Mouse (Mus musculus) cerebellum, adult 8-10 months (tissue): Measurements from ENCODE around the gene Tspan15.

Experiments
- DNase-seq: peaks from one replicate; pipeline ENCODE4 v3.0.0; 2022

The Tspan15 gene

DNA sequence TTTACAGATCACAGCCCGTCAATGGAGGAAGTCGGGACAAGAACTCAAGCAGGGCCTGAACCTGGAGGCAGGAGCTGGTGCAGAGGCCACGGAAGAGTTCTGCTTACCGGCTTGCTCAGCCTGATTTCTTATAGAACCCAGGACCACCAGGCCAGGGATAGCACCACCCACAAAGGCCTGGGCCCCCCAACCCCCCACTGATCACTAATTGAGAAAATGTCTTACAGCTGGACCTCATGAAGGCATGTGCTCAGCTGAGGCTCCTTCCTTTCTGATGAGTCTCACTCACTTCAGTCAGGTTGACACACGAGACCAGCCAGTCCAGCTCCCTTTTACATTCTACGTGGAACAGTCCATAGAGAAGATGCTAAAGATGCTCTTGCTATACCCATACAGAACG lies 5.2 kb downstream of the Tspan15 start:
- no peak for DNase-seq

GRCm38 (mm10) chr10:62224231-62224630 lies 6.8 kb downstream of the Tspan15 start:
- no peak for DNase-seq

DNA sequence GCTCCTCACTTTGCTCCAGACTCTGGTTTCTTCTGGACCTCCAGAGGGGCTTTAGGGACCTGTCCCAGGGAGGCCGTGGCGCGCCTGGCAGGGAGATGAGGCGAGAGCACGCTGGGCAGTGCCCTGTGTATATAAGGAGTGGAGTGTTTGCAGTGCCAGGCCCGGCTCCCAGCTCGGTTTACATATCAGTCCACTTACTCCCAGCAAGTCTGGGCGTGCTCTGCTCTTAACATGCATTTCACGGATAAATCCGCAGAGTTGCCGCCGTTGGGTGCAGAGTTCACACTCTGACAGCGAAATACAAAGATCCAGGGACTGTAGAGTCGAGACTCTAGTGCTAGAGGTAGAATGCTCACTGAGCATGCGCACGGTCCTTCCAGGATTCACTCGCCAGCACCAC lies 8.3 kb downstream of the Tspan15 start:
- DNase-seq: no peak

DNA sequence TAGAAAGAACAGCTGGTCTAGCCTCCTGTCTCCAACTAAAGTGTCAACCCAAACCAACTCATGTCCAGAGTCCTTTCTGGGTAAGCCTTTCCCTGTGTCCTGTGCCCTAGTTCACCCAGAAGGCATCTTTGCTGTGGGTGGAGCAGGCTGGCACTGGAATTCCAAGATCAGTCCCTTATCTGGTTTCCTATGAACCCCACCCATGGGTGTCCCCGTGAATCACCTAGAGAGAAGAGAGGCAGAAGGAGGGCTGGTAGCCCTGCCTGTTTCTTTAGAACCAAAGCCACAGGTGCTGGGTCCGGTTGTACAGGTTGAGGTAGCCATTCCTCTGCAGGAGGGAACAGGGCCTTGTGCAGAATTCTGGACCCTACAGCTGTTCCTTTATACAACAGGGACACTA lies 9.4 kb downstream of the Tspan15 start:
- DNase-seq: no peak

DNA sequence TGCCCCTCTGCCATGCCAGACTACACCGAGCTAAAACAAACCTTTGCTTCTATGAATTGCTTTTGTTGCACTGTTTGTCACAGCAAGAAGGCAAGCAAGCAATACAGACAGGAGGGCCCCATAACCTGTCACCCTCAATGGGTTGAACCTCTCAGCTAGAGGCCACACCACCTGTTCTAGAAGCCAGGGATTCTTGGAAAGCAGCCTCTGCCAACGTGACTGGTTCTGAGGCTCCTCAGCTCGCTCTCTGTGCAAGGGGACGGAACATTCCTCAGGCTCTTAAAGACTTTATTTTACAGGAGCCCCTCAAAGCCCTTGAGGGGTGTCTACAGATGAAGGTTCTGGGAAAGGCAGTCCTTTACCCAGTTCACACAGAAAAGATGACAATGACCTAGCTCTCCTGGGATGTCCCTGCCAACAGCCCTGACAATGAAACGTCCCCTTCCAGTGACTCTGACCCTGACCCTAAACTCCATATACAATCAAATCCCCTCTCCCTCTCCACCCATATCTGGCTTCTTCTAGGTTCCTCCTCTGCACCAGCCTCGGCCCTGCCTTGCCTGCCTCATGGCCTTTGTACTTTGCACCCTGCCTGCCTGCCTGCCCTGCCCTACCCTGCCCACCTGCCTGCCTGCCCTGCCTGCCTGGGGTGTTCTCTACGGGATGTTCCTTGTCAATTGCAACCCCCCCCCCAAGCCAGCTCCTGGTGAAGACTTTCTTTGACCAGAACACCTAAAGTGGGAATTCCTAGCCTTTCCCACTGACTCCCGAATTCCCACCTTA lies 10.1 kb downstream of the Tspan15 start:
- DNase-seq: no peak

- DNase-seq: no peak
Observed at GRCm38 (mm10) chr10:62218789-62219172, 12.3 kb downstream of the Tspan15 start.

- DNase-seq: no peak
Observed at GRCm38 (mm10) chr10:62218044-62218788, 12.8 kb downstream of the Tspan15 start.

GRCm38 (mm10) chr10:62217196-62217595 lies 13.9 kb downstream of the Tspan15 start:
- DNase-seq: no peak

DNA sequence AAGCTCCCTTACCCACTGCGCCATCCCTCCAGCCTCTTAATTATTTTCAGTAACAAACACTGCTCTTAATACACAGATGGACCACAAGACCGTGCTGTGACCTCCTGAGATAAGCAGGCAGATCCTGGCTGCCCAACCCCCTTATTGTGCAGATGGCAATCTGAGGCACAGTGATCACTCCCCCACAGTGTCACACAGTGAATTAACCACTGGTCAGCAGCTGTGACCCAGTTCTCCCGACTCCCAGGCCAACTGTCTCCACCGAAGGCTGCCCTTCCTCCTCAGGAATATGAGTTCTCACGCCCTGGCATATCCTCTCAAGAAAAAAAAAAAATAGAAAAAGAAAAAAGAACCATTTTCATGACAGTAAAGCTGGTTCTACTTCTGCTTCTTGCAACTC lies 14.5 kb downstream of the Tspan15 start:
- DNase-seq: peak; percentile 55

- no peak for DNase-seq
Observed at GRCm38 (mm10) chr10:62215633-62216032, 15.4 kb downstream of the Tspan15 start.

DNA sequence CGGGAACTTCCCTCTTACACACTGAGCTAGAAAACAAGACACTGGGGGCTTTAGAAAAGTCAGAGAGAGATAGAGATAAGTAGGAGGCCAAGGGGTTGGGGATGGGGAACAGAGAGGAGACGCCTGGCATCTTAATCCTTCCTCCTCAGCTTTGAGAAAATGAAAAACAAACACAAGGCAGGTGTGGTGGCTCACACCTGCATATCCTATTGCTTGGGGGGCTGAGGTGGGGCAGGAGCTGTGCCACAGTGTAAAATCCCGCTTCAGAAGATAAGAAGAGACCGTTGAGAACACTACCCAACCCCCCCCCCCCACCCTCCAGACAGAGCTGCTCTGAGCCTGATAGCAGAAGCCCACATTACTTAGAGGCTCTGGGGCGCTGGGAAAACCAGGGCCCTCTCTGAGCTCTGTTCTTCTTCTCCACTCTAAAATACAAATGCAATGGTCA lies 15.9 kb downstream of the Tspan15 start:
- DNase-seq: no peak

- no peak for DNase-seq
Observed at GRCm38 (mm10) chr10:62211310-62211709, 19.7 kb downstream of the Tspan15 start.

DNA sequence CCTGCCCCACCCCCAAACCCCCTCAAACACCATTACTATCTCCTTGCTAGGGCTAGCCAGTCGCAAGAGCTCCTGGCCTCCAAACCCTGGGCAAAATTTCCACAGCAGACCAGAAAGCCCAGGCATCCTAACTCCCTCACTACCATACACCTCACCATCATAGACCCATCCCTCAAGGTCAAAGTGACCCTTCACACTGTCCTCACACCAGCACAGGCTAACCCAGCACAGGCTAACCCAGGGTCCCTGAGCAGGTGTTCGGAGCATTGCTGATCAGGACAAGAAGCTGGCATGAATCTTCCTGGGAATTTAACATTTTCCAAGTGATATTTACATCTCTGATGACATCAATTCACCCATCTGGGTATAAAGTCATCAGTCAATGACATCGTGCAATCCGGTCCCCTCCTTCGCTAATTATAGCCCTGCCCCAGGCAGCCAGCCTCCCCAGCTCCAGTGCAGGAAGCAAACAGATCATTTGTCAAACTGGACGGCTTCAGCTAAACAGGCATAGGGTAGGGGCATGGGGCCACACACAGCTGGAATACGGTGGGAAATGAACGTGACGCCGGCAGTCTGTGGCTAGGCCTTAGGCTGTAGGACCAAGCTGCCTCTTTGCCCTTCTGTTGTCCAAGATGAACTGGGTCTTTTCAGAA lies 22.7 kb downstream of the Tspan15 start:
- DNase-seq: no peak

GRCm38 (mm10) chr10:62202574-62202973 lies 28.5 kb downstream of the Tspan15 start:
- no peak for DNase-seq

DNA sequence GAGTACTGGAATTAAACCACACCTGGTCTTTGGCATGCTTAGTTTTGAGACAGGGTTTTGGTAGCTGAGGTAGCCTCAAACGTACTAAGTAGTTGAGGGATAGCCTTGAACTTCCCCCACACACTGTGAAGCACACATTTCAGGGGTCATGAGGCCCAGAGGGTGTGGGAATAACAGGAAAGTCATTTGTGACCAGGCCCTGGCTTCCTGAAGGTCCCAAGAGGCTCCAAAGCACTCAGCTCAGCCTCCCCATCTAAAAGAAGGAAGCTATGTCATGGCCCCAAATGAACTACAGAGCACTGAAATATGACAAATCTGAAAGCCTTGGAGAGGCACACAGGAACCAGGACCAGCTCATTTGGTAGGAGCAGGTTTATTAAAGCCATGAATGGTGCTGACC lies 32.2 kb downstream of the Tspan15 start:
- no peak for DNase-seq

DNA sequence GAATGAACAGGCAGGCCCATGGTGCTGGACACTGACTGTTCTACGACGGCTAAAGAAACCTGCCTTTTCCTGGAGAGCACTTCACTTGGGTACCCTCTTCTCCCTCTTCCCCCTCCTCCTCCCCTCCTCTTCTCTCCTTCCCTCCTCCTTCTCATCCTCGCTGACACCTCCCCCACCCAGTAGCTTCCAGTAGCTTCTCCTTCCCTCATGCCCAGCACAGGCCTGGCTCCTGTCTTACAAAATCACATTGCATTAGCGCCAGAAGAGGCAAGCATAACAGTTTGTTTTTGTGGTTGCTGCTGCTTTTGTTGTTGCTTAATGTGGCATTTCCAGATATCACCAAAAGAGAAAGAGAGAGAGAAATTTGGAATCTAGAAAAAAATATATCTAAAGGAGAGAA lies 33.6 kb downstream of the Tspan15 start:
- DNase-seq: no peak

DNA sequence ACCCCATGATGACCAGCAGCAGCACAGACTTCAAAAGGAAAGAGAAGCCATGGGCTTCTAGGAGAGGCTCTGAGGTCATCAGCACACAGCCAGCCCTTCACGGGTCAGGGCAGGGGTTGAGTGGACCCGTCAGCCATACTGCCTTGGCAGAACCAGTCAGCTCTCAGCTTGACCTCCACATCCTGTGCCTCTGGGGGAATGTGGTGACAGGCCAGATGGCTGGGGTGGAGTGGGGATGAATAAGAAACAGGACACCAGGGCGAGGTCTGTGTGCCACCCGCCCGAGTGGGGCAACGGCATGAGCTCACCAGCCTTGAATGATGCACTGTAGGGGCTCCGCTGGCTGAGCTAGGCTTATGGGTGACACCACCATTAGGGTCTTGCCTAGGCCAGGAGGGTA lies 35.7 kb downstream of the Tspan15 start:
- no peak for DNase-seq

DNA sequence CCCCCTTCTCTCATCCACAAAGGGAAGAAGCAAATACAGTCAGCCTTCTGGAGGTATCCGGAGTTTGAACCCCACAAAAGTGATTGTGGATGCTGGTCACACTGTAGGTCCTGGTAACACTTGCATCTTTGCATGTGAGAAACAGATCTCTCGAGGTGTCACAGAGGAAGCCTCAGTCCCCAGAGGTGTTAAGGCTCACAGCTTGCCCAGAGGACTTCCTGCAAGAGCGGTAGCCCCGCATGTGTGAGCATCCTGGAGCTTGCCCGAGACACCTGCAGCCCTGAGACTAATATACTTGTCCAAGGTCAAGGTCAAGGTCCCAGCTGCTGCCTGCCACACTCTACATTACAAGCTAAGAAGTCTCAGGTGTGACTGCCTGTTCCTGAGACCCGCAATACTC lies 36.1 kb downstream of the Tspan15 start:
- DNase-seq: no peak

DNA sequence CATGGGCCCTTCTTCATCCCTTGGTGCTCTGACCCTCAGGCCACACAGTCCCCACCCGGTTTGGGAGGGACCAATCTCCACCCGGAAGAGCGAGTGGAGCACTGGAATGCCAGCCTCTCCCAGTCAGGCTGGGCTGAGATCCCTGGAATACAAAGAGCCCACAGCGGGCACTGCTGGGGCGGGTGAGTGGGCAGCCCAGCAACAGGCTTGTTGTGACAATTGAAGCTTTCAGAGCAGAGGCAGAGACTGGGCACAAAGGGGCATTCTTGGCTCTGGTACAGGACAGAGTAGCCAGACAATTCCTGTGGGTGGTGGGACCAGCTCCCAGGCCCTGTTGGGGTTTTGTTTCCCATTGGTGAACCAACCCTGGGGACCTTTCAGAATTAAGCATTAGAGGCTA lies 36.6 kb downstream of the Tspan15 start:
- no peak for DNase-seq

- DNase-seq: no peak
Observed at GRCm38 (mm10) chr10:62194043-62194442, 37.0 kb downstream of the Tspan15 start.

GRCm38 (mm10) chr10:62192701-62193157 lies 38.3 kb downstream of the Tspan15 start:
- DNase-seq: peak; percentile 85

DNA sequence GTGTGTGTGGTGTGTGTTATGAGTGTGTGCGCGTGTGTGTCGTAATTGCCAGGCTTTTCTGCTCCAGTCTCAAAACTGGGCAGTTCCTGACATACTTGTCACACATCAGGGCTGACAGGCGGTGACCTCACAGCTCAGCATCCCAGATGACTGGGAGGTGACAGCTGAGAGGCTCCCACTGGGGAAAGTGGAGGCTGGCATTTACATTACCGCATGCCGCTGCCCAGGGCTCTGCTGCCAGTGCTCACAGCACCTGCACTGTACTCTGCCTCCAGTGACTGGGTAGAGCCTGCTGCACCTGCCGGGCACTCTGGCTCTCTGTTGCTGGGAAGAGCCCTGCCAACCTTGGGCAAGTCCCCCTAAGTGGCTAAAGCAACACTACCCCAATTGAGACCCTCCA lies 40.2 kb downstream of the Tspan15 start:
- no peak for DNase-seq

DNA sequence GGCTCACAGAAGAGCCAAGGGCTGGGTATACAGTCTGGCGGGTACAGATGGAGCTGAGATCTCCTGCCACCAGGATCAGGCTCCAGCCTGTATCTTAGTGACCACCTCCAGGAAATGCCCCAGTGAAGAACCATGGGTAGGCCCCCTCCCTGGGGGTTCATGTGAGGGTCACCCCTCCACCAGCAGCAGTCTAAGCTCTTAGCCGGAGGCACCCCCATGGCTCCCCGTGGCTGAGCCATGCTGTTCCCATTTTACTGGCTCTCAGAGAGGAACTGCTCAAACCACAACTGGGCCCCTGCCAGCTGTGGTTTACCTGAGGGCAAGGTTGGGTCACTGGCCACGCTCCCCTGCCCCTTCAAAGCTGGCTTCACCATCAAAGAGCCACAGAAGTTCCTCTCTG lies 41.1 kb downstream of the Tspan15 start:
- DNase-seq: no peak

DNA sequence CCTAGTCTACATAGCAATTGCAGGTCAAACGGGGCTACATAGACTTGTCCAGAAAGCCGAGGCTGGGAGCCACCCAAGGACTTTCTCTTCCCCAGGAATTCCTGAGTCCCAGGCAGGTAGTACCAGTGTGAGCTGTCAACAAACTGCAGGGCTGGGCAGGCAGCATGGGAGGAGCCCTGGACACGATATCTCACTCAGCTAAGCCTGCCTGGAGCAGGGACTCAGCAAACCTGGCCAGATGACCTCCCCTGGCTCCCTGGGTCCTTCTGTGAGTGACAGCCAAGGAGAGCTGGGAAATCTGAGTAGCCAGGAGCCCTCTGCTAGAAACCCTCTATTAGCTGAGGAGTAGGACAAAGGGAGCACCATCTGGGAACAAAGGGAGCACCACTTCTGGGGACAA lies 41.7 kb downstream of the Tspan15 start:
- no peak for DNase-seq
